Mouse (Mus musculus) stomach, adult 2 months (tissue): Measurements from ENCODE around the gene Aagab. TPM values are rescaled to one million over a fixed set of nuclear protein-coding genes. Genes with fewer than 3 reads are reported as not detected.

Experiments used
- polyA plus RNA-seq: library from polyadenylated mRNA; depleted of rRNA; stranded (reverse); fragments of >200 nt; gene quantifications from 2 replicates; pipeline ENCODE4 v1.2.3, GENCODE M21; 2012; rRNA removed

Aagab gene
- polyA plus RNA-seq = 7.2 and 8.4 TPM in 2 replicates

GRCm38 (mm10) chr9:63602043-63602939 is at the start of gene Aagab, which contains the start of gene Iqch:
Gene Aagab, plus strand, starts transcription at chr9:63602660.
Gene Iqch, minus strand, starts transcription at chr9:63602493.

Other genes with a start within 250 kb of the Aagab start
- gene Map2k5, start 224.8 kb upstream of the Aagab start, polyA plus RNA-seq = 13.8 and 22.2 TPM in 2 replicates
- gene 2300009A05Rik, start 203.4 kb upstream of the Aagab start, polyA plus RNA-seq = 47.6 and 82.0 TPM in 2 replicates
- not detected in 2 replicates for gene Iqch, start 167 bp upstream of the Aagab start, polyA plus RNA-seq
- 7.3 and 9.5 TPM in 2 replicates for gene Smad3, start 155.3 kb downstream of the Aagab start, polyA plus RNA-seq